Mouse (Mus musculus) heart, adult 9 months (tissue): ENCODE results near the gene Adam12.

ENCODE experiments used
- DNase-seq, 2 experiments: peaks; one replicate each; pipeline ENCODE4 v3.0.0; 2022; ENCODE audit warnings: low spot score in 2 of 2

Adam12 gene

GRCm38 (mm10) chr7:133872701-133873100 lies 359.2 kb downstream of the Adam12 start:
- DNase-seq: no peak

DNA sequence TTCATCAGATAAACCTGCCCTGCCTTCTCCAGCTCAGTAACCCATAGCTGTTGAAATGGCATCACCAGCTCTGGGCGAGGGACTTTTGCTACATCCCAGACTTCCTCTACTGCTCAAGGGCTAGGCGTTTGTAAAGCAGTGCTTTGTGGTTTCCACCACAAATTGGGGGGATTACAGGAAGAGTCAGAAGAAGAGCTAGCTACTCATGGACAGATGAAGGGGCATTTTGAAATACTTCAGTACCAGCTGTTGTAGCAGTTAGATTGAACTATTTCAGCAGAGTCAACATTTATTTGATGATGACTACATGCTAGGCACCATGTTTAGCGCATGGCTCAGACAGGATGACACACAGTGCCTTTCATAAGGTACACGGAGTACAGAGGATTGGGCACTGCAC lies 361.7 kb downstream of the Adam12 start:
- no peak for DNase-seq

- DNase-seq: no peak
Measured at GRCm38 (mm10) chr7:133863684-133864083, 368.3 kb downstream of the Adam12 start.

GRCm38 (mm10) chr7:133863151-133863550 lies 368.8 kb downstream of the Adam12 start:
- DNase-seq: no peak

DNA sequence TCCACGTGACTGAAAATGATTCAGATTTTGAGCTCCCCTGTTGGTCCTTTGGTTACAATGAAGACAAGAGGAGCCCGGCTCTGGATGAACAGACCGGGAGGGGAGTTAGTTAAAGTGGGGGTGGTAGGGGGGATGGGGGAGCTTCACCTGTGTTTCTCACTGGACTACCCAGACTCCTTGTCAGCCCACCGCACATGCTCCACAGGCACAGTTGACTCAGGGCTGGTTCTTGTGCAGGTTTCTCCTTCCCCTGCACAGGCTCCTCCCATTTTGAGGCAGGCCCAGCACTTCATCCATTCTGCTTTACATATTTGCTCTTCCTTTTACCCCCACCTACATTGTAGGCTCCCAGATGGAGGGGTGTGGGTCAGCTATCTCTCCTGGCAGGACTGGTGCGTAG lies 369.2 kb downstream of the Adam12 start:
- no peak for DNase-seq

- DNase-seq: no peak
Measured at GRCm38 (mm10) chr7:133862233-133862632, 369.7 kb downstream of the Adam12 start.

- DNase-seq: no peak
Measured at GRCm38 (mm10) chr7:133859548-133859947, 372.4 kb downstream of the Adam12 start.

DNA sequence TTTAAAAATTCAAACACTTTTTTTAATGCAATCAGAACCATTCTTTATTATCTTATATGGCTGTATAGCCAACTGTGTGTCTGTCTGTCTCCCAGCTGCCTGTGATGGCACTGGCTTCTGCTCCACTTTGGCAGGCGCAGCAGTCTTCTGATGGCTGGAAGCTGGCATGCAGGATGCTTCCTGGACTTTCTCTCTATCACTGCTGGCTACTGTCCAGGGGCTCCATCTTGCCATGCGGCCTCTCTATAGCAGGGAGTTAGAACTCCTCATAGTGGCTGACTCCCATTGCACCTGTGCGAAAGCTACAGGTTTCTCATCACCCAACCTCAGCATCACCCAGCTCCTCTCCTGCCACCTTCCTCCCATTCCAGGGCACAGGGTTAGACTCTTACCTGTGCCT lies 373.4 kb downstream of the Adam12 start:
- DNase-seq: no peak

GRCm38 (mm10) chr7:133856278-133856677 lies 375.7 kb downstream of the Adam12 start:
- DNase-seq: peak; percentile 32 to 56

GRCm38 (mm10) chr7:133850735-133851134 lies 381.2 kb downstream of the Adam12 start:
- DNase-seq: no peak

- DNase-seq: no peak
Measured at GRCm38 (mm10) chr7:133848180-133848579, 383.8 kb downstream of the Adam12 start.

DNA sequence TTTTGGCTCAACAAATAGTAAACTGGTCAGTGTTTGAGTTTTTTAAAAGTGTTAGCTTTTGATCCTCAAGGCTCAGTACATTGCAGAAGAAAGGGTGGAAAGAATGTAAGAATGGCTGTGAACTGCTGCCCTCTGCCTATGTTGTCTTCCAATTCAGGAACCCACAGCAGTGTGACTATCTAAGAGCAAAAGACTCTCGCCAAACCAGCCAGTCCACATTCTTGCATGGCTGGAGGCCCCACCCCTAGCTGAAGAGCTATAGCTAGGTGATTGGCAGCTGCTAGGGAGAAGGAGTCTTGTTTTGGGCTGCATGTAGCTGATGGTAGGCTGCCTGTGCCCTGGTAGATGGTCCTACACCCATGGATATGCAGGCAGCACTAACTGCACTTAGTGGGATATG lies 384.8 kb downstream of the Adam12 start:
- DNase-seq: no peak

DNA sequence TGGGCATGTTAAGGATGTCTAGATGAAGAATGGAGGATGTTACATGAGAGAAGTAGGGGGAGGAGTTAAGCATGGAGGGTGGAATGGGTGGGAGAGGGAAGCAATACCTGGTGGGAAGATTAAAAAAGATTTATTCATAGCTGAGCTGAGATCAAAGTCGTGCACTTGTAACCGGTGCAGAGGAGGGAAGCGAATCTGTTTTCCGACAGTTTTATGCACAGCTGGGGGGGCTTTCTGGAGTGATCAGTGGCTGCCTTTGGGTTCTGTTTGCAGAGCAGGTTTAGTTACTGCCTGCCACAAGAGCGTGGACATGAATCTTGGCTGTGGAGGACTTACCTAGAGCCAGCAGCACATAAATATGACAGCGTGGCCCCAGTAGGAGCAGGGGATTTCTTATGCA lies 389.9 kb downstream of the Adam12 start:
- no peak for DNase-seq

- DNase-seq: no peak
Measured at GRCm38 (mm10) chr7:133839546-133839945, 392.4 kb downstream of the Adam12 start.
